Mouse (Mus musculus): ENCODE data around the gene Hdac8. TPM values are rescaled to one million over a fixed set of nuclear protein-coding genes. Genes with fewer than 3 reads are reported as not detected.

Hdac8 gene
- 5.9 and 8.0 TPM in 2 replicates for total RNA-seq (2023)

DNA sequence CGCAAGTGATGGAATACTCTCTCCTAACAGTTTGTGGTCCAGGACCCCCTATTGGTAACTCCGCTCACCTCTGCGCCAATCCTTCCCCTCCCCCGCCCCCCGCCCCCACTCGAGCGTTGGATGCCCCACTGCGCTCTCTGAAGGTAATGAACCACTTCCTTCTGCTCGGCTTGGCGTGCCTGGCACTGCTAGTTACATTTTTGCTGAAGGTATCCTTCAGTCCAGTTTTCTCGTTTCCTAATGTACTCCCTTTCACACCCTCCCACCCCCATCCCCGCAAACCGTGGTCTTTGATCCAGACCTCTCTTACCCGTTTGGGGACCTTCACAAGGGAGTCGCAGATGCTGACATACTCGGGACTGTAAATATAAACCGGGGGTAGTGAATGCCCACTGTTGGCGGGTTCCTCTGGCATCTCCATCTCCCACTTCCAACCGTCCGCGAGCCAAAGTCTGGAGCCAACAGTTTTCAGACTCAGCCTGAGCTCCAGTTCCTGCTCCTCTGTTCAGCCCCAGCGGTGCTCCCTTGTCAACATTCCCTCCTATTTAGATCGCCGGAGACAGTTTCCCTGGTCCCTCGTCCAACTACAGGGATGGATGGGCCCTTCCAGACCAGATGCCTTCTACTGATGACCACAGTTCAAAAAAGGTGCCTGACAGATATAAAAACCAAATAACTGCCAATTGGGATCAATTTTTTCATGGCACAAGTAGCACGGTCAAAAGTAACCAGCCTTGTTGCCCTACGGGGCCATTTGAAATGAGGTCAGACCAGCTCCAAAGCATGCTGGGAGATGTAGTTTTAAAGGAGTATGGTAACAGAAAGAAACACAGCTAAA lies at the start of gene Hdac8:
Gene Hdac8, minus strand, starts transcription at position 716 of the 838 bp plus-strand sequence.

GRCm38 (mm10) chrX:102251937-102252860 lies 253.0 kb downstream of the Hdac8 start, which contains the start of gene Cited1:
TSS of gene Cited1 (minus strand) at chrX:102252181.

Other genes with a start within 250 kb of the Hdac8 start
- 2.5 and 3.0 TPM in 2 replicates for gene Phka1, start 138.9 kb upstream of the Hdac8 start, total RNA-seq (2023)
- gene Gm3880, start 181.6 kb upstream of the Hdac8 start, total RNA-seq (2023): not detected in 2 replicates
- gene Gm9112, start 202.3 kb upstream of the Hdac8 start, total RNA-seq (2023): not detected in 2 replicates
- not detected in 2 replicates for gene Dmrtc1b, start 202.5 kb upstream of the Hdac8 start, total RNA-seq (2023)

Measured in neutrophil, adult 65 days (primary cell).